Mouse (Mus musculus) CD4-positive, CD25-positive, alpha-beta regulatory T cell, adult 4 months (primary cell): Measurements from ENCODE around the gene Rab34. TPM values are rescaled to one million over a fixed set of nuclear protein-coding genes. Genes with fewer than 3 reads are reported as not detected.

Source experiments
- ATAC-seq: one replicate; pipeline ENCODE4 v1.8.0; 2017
- polyA plus RNA-seq, 2 experiments: library from polyadenylated mRNA; unstranded; fragments of 100-300 nt; shearing (Covaris generic); gene quantifications; one replicate each; pipeline ENCODE4 v1.2.1; 2017

The Rab34 gene
- polyA plus RNA-seq, 2 experiments from 2014 or later, result not detected

- no peak for ATAC-seq
Observed at GRCm38 (mm10) chr11:78240193-78240857, 52.1 kb downstream of the Rab34 start.

Other genes starting within 250 kb of the Rab34 start
- 10 to 100 TPM; 28.5 to 31.9 TPM for gene Phf12, start 205.7 kb upstream of the Rab34 start, polyA plus RNA-seq
- gene Dhrs13, start 156.2 kb upstream of the Rab34 start, polyA plus RNA-seq, result 1 to 10 TPM; 1.0 to 2.5 TPM
- gene Flot2, start 150.5 kb upstream of the Rab34 start, polyA plus RNA-seq, result 10 to 100 TPM; 20.2 to 26.1 TPM
- gene Eral1, start 108.0 kb upstream of the Rab34 start, polyA plus RNA-seq, result 10 to 100 TPM; 39.9 to 61.8 TPM
- 10 to 100 TPM; 11.0 to 14.9 TPM for gene Fam222b, start 93.8 kb upstream of the Rab34 start, polyA plus RNA-seq
- gene Traf4, start 22.8 kb upstream of the Rab34 start, polyA plus RNA-seq, result 1 to 10 TPM; 3.3 to 6.7 TPM
- gene Nek8, start 11.8 kb upstream of the Rab34 start, polyA plus RNA-seq, result 10 to 100 TPM; 10.4 to 12.2 TPM
- 1 to 10 TPM; 2.9 to 3.6 TPM for gene Tlcd1, start 11.7 kb upstream of the Rab34 start, polyA plus RNA-seq
- gene Rpl23a, start 4.8 kb upstream of the Rab34 start, polyA plus RNA-seq, result 1,000 to 10,000 TPM; 3,408 to 3,991 TPM
- 1 to 10 TPM; 2.2 to 6.0 TPM for gene Proca1, start 5.0 kb downstream of the Rab34 start, polyA plus RNA-seq
- 100 to 1,000 TPM in 1 of 2 experiments, 10 to 100 TPM in 1; 95.5 to 102 TPM for gene Sdf2, start 57.3 kb downstream of the Rab34 start, polyA plus RNA-seq
- 10 to 100 TPM; 18.2 to 32.4 TPM for gene Supt6, start 57.6 kb downstream of the Rab34 start, polyA plus RNA-seq
- 10 to 100 TPM; 34.2 to 48.1 TPM for gene 2610507B11Rik, start 73.3 kb downstream of the Rab34 start, polyA plus RNA-seq
- under 1 TPM in 1 of 2 experiments, not detected in 1; 0.63 TPM for gene BC030499, start 102.4 kb downstream of the Rab34 start, polyA plus RNA-seq
- 1 to 10 TPM; 2.8 to 4.3 TPM for gene Spag5, start 113.1 kb downstream of the Rab34 start, polyA plus RNA-seq
- 10 to 100 TPM; 10.9 to 14.9 TPM for gene Aldoc, start 134.5 kb downstream of the Rab34 start, polyA plus RNA-seq
- 100 to 1,000 TPM in 1 of 2 experiments, 10 to 100 TPM in 1; 64.1 to 119 TPM for gene Pigs, start 140.0 kb downstream of the Rab34 start, polyA plus RNA-seq
- 10 to 100 TPM; 11.6 to 13.1 TPM for gene Unc119, start 155.1 kb downstream of the Rab34 start, polyA plus RNA-seq
- gene Foxn1, start 198.1 kb downstream of the Rab34 start, polyA plus RNA-seq, result under 1 TPM in 1 of 2 experiments, not detected in 1; 0.09 TPM
- gene Slc13a2, start 233.8 kb downstream of the Rab34 start, polyA plus RNA-seq, result not detected